Mouse (Mus musculus) thymus, postnatal 10 days (tissue): ENCODE data around the gene Olfr450.

Experiments
- DNase-seq, 2 experiments: peaks; one replicate each; pipeline ENCODE4 v3.0.0; 2021; ENCODE audit warnings: low spot score in 2 of 2

The Olfr450 gene

DNA sequence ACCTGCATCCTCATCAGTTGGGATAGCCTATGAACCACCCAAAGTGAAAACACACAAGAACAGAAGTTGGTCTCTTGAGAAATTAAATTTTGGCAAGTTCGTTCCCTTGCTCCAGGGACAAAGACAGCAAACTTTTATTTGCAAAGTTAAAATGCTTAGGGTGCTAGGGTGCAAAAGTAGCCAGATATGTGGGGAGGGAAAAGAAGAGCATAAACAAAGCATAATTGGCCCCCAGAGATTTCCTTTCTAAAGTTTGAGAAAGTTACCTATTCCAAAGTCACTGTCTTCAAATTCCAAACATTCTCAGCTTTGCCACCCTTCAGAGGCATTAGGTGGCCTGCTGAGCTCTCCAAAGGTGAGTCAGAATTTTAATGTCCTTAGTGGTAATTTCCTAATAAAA is at the start of gene Olfr450:
Gene Olfr450 (plus strand): TSS at position 301 of the 400 bp plus-strand sequence.
- DNase-seq: no peak

- DNase-seq: no peak
Measured at GRCm38 (mm10) chr6:42777066-42777465, 34.7 kb upstream of the Olfr450 start.

DNA sequence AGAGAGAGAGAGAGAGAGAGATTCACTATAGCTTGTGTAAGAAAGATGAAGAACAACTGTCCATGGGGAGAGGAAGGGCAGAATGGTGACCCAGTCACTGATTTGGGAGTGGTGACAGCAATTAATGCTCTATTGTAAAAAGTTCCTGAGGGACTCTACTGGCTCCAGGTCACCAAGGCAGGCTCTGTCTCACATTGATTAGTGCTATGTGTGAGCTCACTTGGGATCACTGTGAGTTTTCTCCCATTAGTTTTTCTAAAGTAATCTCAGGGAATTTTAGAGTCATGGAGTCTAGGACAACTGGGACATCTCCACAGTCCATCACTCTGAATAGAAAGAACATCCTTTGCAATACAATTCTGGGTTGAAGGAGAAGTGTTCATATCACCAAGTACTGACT is 26.9 kb upstream of the Olfr450 start, which contains the start of gene Olfr452:
Gene Olfr452 (plus strand): TSS at position 301 of the 400 bp plus-strand sequence.
- DNase-seq: no peak

DNA sequence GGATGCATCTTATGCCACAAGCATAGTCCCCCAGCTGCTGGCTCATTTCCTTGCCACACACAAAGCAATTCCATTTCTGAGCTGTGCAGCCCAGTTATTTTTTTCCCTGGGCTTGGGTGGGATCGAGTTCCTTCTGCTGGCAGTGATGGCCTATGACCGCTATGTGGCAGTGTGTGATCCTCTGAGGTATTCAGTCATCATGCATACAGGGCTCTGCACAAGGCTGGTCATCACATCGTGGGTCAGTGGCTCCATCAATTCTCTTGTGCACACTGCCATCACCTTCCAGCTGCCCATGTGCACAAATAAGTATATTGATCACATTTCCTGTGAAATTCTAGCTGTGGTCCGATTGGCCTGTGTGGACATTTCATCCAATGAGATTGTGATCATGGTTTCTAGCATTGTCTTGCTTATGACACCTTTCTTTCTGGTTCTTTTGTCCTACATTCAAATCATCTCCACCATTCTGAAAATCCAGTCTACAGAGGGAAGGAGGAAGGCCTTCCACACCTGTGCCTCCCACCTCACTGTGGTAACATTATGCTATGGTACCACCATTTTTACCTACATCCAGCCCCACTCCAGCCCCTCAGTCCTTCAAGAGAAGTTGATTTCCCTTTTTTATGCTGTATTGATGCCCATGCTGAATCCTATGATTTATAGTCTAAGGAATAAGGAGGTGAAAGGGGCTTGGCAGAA is 21.3 kb upstream of the Olfr450 start:
- no peak for DNase-seq

GRCm38 (mm10) chr6:42790949-42791556 is 20.7 kb upstream of the Olfr450 start:
- no peak for DNase-seq

GRCm38 (mm10) chr6:42794982-42795381 is 16.8 kb upstream of the Olfr450 start:
- no peak for DNase-seq

- no peak for DNase-seq
Measured at GRCm38 (mm10) chr6:42834084-42834483, 22.3 kb downstream of the Olfr450 start, which contains the start of gene Olfr449. Olfr449 (plus strand) TSS chr6:42834384.

- peak in 1 of 2 experiments; percentile 8 for DNase-seq
Measured at GRCm38 (mm10) chr6:42860222-42860819, 48.6 kb downstream of the Olfr450 start.
